ENCODE assay signal across 21 mouse cellular contexts in the genomic region with DNA sequence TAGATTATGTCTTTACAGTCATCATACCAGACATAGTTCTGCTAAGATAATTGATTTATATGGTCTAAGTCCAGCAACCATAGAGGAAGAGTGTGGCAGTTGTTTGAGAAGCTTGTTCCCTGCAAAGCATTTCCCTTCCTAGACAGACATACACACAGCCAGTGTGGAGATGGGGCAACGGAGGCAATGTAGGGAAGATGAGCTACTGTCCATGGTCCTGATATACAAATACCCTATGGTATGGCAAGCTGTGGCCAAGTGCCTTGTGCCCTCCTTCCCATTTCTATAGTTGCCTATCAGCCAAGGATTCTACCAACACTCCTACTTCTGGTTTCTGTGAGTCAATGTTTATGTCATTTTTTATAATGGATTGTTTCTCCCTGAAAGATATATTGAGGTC.
DNase-seq lines count a peak whose midpoint lies in the region; ATAC-seq and TF ChIP-seq lines count a peak whose summit lies in the region.
"Had no signal": no experiment of that assay in that cellular context is flagged by ENCODE, and none has a peak within 500 bp of the region (broad histone marks: within the 10 kb centered on the region; RNA-seq: fewer than 3 reads in every experiment).

No protein-coding gene starts in this region.

- no peaks in the 10 kb centered on the region for H3K36me3 ChIP-seq in embryonic facial prominence, embryonic 14.5 days (ENCODE audit: control insufficient read depth, insufficient read depth, low read length)
- no peaks in the 10 kb centered on the region for H3K36me3 ChIP-seq in heart, embryonic 11.5 days (ENCODE audit: control insufficient read depth, insufficient read depth, low read length)
- H3K36me3 ChIP-seq in hindbrain, postnatal 0 days (ENCODE audit: insufficient read depth, low read length) = no peaks in the 10 kb centered on the region
- H3K36me3 ChIP-seq: limb, embryonic 13.5 days; neural tube, embryonic 15.5 days had no signal

- no peak for ATAC-seq in embryonic facial prominence, embryonic 14.5 days (ENCODE audit: low read depth)
- ATAC-seq in heart, embryonic 11.5 days (replicated peaks; ENCODE audit: insufficient number of reproducible peaks, low FRiP score, low TSS enrichment) = no peak
- ATAC-seq in hindbrain, postnatal 0 days = no peak
- ATAC-seq: forebrain, embryonic 16.5 days had no signal

- no peaks in the 10 kb centered on the region for H3K4me1 ChIP-seq in embryonic facial prominence, embryonic 14.5 days (ENCODE audit: control insufficient read depth, insufficient read depth, low read length)
- no peaks in the 10 kb centered on the region for H3K4me1 ChIP-seq in heart, embryonic 11.5 days (ENCODE audit: control insufficient read depth, insufficient read depth, low read length)
- H3K4me1 ChIP-seq in hindbrain, postnatal 0 days (ENCODE audit: insufficient read depth, low read length) = no peaks in the 10 kb centered on the region
- H3K4me1 ChIP-seq: limb, embryonic 13.5 days; neural tube, embryonic 15.5 days had no signal

- H3K4me2 ChIP-seq in embryonic facial prominence, embryonic 14.5 days (ENCODE audit: low read depth, low read length) = no peak overlapping the region
- H3K4me2 ChIP-seq in heart, embryonic 11.5 days = no peak overlapping the region
- H3K4me2 ChIP-seq in hindbrain, postnatal 0 days (ENCODE audit: low read depth, low read length) = no peak overlapping the region
- H3K4me2 ChIP-seq: limb, embryonic 13.5 days; neural tube, embryonic 15.5 days had no signal

- peak; percentile 1 for DNase-seq in 416B (ENCODE audit: low read depth)
- DNase-seq in ES-CJ7 (ENCODE audit: low read depth, low spot score) = peak; percentile 34
- peak; percentile 2 for DNase-seq in c-Kit-positive CD71-negative TER-119-negative erythroid progenitor cells, embryonic 14.5 days (ENCODE audit: low read depth)
- peak; percentile 61 for DNase-seq in embryonic facial prominence, embryonic 14.5 days (ENCODE audit: low spot score)
- no peak for DNase-seq in adrenal gland, adult 2 months
- DNase-seq in testis, postnatal 14 days (ENCODE audit: low spot score) = no peak
- DNase-seq in hindbrain, postnatal 0 days (ENCODE audit: low spot score) = no peak
- DNase-seq: adrenal gland, postnatal 36 days; cerebellum, postnatal 25 days; gastrocnemius, postnatal 10 days; kidney, adult 8-10 months; lung, adult 18-20 months; right cerebral cortex, adult 18-20 months; spleen, adult 18-20 months; thymus, postnatal 25 days had no signal

- no peak overlapping the region for H3K9ac ChIP-seq in embryonic facial prominence, embryonic 14.5 days (ENCODE audit: low read depth, low read length)
- H3K9ac ChIP-seq in heart, embryonic 11.5 days (ENCODE audit: low read depth, low read length) = no peak overlapping the region
- no peak overlapping the region for H3K9ac ChIP-seq in hindbrain, postnatal 0 days (replicated peaks; ENCODE audit: low read length)
- H3K9ac ChIP-seq: limb, embryonic 13.5 days; neural tube, embryonic 15.5 days had no signal

- no peak for TF ChIP-seq CTCF in hindbrain, postnatal 0 days (IDR thresholded peaks at IDR 0.05; ENCODE audit: low read depth)

- H3K27me3 ChIP-seq in embryonic facial prominence, embryonic 14.5 days (replicated peaks; ENCODE audit: control insufficient read depth, insufficient read depth, low read length) = no peaks in the 10 kb centered on the region
- H3K27me3 ChIP-seq in heart, embryonic 11.5 days (ENCODE audit: control insufficient read depth, insufficient read depth, low read length) = no peaks in the 10 kb centered on the region
- H3K27me3 ChIP-seq in hindbrain, postnatal 0 days (ENCODE audit: insufficient read depth, low read length) = no peaks in the 10 kb centered on the region
- H3K27me3 ChIP-seq: limb, embryonic 13.5 days; neural tube, embryonic 15.5 days had no signal

- H3K9me3 ChIP-seq in embryonic facial prominence, embryonic 14.5 days (ENCODE audit: control insufficient read depth, low read length) = no peaks in the 10 kb centered on the region
- H3K9me3 ChIP-seq in heart, embryonic 11.5 days (replicated peaks; ENCODE audit: control insufficient read depth, low read length) = no peaks in the 10 kb centered on the region
- H3K9me3 ChIP-seq in hindbrain, postnatal 0 days (ENCODE audit: low read length) = no peaks in the 10 kb centered on the region
- H3K9me3 ChIP-seq: limb, embryonic 13.5 days; neural tube, embryonic 15.5 days had no signal

- no peak overlapping the region for H3K4me3 ChIP-seq in embryonic facial prominence, embryonic 14.5 days (ENCODE audit: low read depth, low read length)
- no peak overlapping the region for H3K4me3 ChIP-seq in heart, embryonic 11.5 days (ENCODE audit: low read depth, low read length)
- H3K4me3 ChIP-seq in hindbrain, postnatal 0 days (ENCODE audit: low read length) = no peak overlapping the region
- H3K4me3 ChIP-seq: left cerebral cortex, adult 2 months; limb, embryonic 13.5 days; neural tube, embryonic 15.5 days had no signal

- WGBS in embryonic facial prominence, embryonic 14.5 days = 0% methylated on average over 1 of the region's 1 CpGs
- 10% methylated on average over 1 of the region's 1 CpGs for WGBS in heart, embryonic 11.5 days (ENCODE audit: insufficient replicate concordance)
- WGBS in hindbrain, postnatal 0 days = 27% methylated on average over 1 of the region's 1 CpGs

- no peak overlapping the region for H3K27ac ChIP-seq in embryonic facial prominence, embryonic 14.5 days (replicated peaks; ENCODE audit: low read depth, low read length)
- no peak overlapping the region for H3K27ac ChIP-seq in heart, embryonic 11.5 days (ENCODE audit: low read depth, low read length)
- no peak overlapping the region for H3K27ac ChIP-seq in hindbrain, postnatal 0 days
- H3K27ac ChIP-seq: left cerebral cortex, adult 2 months; limb, embryonic 13.5 days; neural tube, embryonic 15.5 days; stomach, postnatal 0 days had no signal

Comparison
In these comparisons a context has a peak if more than half of its experiments do, and no peak if none do; other contexts are left out.
1. DNase-seq: peak in 416B (single experiment), ES-CJ7 (single experiment), c-Kit-positive CD71-negative TER-119-negative erythroid progenitor cells, embryonic 14.5 days (single experiment) and embryonic facial prominence, embryonic 14.5 days (single experiment); none in adrenal gland, adult 2 months (single experiment), testis, postnatal 14 days (single experiment) and hindbrain, postnatal 0 days (single experiment).